Mouse (Mus musculus): ENCODE measurements around the gene Sdsl.

Sdsl gene

GRCm38 (mm10) chr5:120454756-120455337 lies 17.8 kb downstream of the Sdsl start:
- no peak for DNase-seq

- DNase-seq, result no peak
Observed at GRCm38 (mm10) chr5:120447305-120447704, 25.3 kb downstream of the Sdsl start.

GRCm38 (mm10) chr5:120440733-120441132 lies 31.9 kb downstream of the Sdsl start:
- DNase-seq, result peak; percentile 95 to 99

GRCm38 (mm10) chr5:120439887-120440670 lies 32.5 kb downstream of the Sdsl start:
- DNase-seq, result peak in 1 of 2 experiments; percentile 36

- peak; percentile 25 to 64 for DNase-seq
Observed at GRCm38 (mm10) chr5:120438991-120439710, 33.5 kb downstream of the Sdsl start.

- DNase-seq, result no peak
Observed at GRCm38 (mm10) chr5:120438469-120438868, 34.1 kb downstream of the Sdsl start.

- DNase-seq, result peak; percentile 27 to 53
Observed at GRCm38 (mm10) chr5:120437986-120438385, 34.6 kb downstream of the Sdsl start.

GRCm38 (mm10) chr5:120437539-120437938 lies 35.1 kb downstream of the Sdsl start:
- no peak for DNase-seq

GRCm38 (mm10) chr5:120436885-120437495 lies 35.6 kb downstream of the Sdsl start:
- DNase-seq, result no peak

- DNase-seq, result peak in 1 of 2 experiments; percentile 20
Observed at GRCm38 (mm10) chr5:120435731-120436501, 36.7 kb downstream of the Sdsl start.

GRCm38 (mm10) chr5:120435006-120435681 lies 37.5 kb downstream of the Sdsl start:
- no peak for DNase-seq

GRCm38 (mm10) chr5:120434231-120434735 lies 38.3 kb downstream of the Sdsl start:
- DNase-seq, result no peak

- no peak for DNase-seq
Observed at GRCm38 (mm10) chr5:120433135-120433760, 39.4 kb downstream of the Sdsl start.

- DNase-seq, result no peak
Observed at GRCm38 (mm10) chr5:120432486-120433015, 40.1 kb downstream of the Sdsl start.

GRCm38 (mm10) chr5:120431649-120432485 lies 40.7 kb downstream of the Sdsl start, which contains the start of gene Lhx5:
Gene Lhx5 (plus strand): TSS chr5:120431699.
- DNase-seq, result peak; percentile 37 to 56

- no peak for DNase-seq
Observed at GRCm38 (mm10) chr5:120431001-120431583, 41.5 kb downstream of the Sdsl start.

- DNase-seq, result no peak
Observed at GRCm38 (mm10) chr5:120429692-120430091, 42.9 kb downstream of the Sdsl start.

GRCm38 (mm10) chr5:120428990-120429389 lies 43.6 kb downstream of the Sdsl start:
- DNase-seq, result no peak

- no peak for DNase-seq
Observed at GRCm38 (mm10) chr5:120428189-120428838, 44.3 kb downstream of the Sdsl start.

Measured in cerebellum, postnatal 25 days (tissue).